Mouse (Mus musculus): Measurements from ENCODE around the gene Higd1c. TPM values are rescaled to one million over a fixed set of nuclear protein-coding genes. Genes with fewer than 3 reads are reported as not detected.

The Higd1c gene
- total RNA-seq, 2 experiments from 2014 or later, result not detected

GRCm38 (mm10) chr15:100433234-100433633, 68.9 kb downstream of the Higd1c start:
- ATAC-seq (replicated peaks; ENCODE audit: poor library complexity), result peak; percentile 52

Other genes starting within 250 kb of the Higd1c start
- 92.3 and 95.8 TPM in 2 replicates for gene Atf1, start 136.7 kb upstream of the Higd1c start, total RNA-seq (2015)
- gene Atf1, start 136.7 kb upstream of the Higd1c start, total RNA-seq (2017), result 65.7 and 80.7 TPM in 2 replicates
- not detected in 2 replicates for gene Tmprss12, start 83.7 kb upstream of the Higd1c start, total RNA-seq (2015)
- not detected in 2 replicates for gene Tmprss12, start 83.7 kb upstream of the Higd1c start, total RNA-seq (2017)
- gene Mettl7a1, start 60.4 kb upstream of the Higd1c start, total RNA-seq (2015), result 15.0 and 17.7 TPM in 2 replicates
- 49.5 and 63.2 TPM in 2 replicates for gene Mettl7a1, start 60.4 kb upstream of the Higd1c start, total RNA-seq (2017)
- gene Mettl7a3, start 29.6 kb upstream of the Higd1c start, total RNA-seq (2015), result not detected in 2 replicates
- gene Mettl7a3, start 29.6 kb upstream of the Higd1c start, total RNA-seq (2017), result 0.10 TPM in 1 of 2 replicates, not detected in the other
- gene Methig1, start 11.4 kb upstream of the Higd1c start, total RNA-seq (2015), result not detected in 2 replicates
- gene Methig1, start 11.4 kb upstream of the Higd1c start, total RNA-seq (2017), result not detected in 2 replicates
- gene Mettl7a2, start 11.3 kb upstream of the Higd1c start, total RNA-seq (2015), result not detected in 2 replicates
- gene Mettl7a2, start 11.3 kb upstream of the Higd1c start, total RNA-seq (2017), result not detected in 2 replicates
- not detected in 2 replicates for gene Gm5475, start 57.6 kb downstream of the Higd1c start, total RNA-seq (2015)
- not detected in 2 replicates for gene Gm5475, start 57.6 kb downstream of the Higd1c start, total RNA-seq (2017)
- 8.2 and 12.0 TPM in 2 replicates for gene Slc11a2, start 60.5 kb downstream of the Higd1c start, total RNA-seq (2015)
- 11.0 and 14.6 TPM in 2 replicates for gene Slc11a2, start 60.5 kb downstream of the Higd1c start, total RNA-seq (2017)
- gene Letmd1, start 104.5 kb downstream of the Higd1c start, total RNA-seq (2015), result 35.7 and 37.2 TPM in 2 replicates
- gene Letmd1, start 104.5 kb downstream of the Higd1c start, total RNA-seq (2017), result 22.0 and 22.2 TPM in 2 replicates
- gene Csrnp2, start 130.9 kb downstream of the Higd1c start, total RNA-seq (2015), result 1.5 and 1.6 TPM in 2 replicates
- 1.7 and 2.7 TPM in 2 replicates for gene Csrnp2, start 130.9 kb downstream of the Higd1c start, total RNA-seq (2017)
- 4.7 and 5.8 TPM in 2 replicates for gene Tfcp2, start 187.5 kb downstream of the Higd1c start, total RNA-seq (2015)
- 6.0 and 9.2 TPM in 2 replicates for gene Tfcp2, start 187.5 kb downstream of the Higd1c start, total RNA-seq (2017)
- 0.02 and 0.49 TPM in 2 replicates for gene Pou6f1, start 235.4 kb downstream of the Higd1c start, total RNA-seq (2015)
- 0.78 TPM in 1 of 2 replicates, not detected in the other for gene Pou6f1, start 235.4 kb downstream of the Higd1c start, total RNA-seq (2017)